Mouse (Mus musculus) monocyte, adult 2 months (primary cell): ENCODE measurements at regions not wholly inside any gene's neighbourhood (a gene's known extent, or its start where the extent isn't known, plus 50 kb on each side); places are given as distances from the start of the nearest gene placed in this dataset.

Experiments used
- DNase-seq, 2 experiments: peaks; one replicate each; pipeline ENCODE4 v3.0.0; 2022; ENCODE audit warnings: low spot score in 2 of 2, low read depth in 1 of 2

GRCm38 (mm10) chr11:25356671-25357586 is 853.6 kb downstream of the 5730522E02Rik start:
- no peak for DNase-seq

GRCm38 (mm10) chr11:25335667-25336066 is 874.9 kb downstream of the 5730522E02Rik start:
- no peak for DNase-seq

GRCm38 (mm10) chr11:25330696-25331095 is 879.9 kb downstream of the 5730522E02Rik start:
- DNase-seq, result no peak

GRCm38 (mm10) chr11:25322426-25322825 is 888.1 kb downstream of the 5730522E02Rik start:
- DNase-seq, result no peak

GRCm38 (mm10) chr11:25321494-25321893 is 889.1 kb downstream of the 5730522E02Rik start:
- DNase-seq, result no peak

GRCm38 (mm10) chr11:25314645-25315044 is 895.9 kb downstream of the 5730522E02Rik start:
- DNase-seq, result no peak

- no peak for DNase-seq
Measured at GRCm38 (mm10) chr11:25313879-25314278, 896.7 kb downstream of the 5730522E02Rik start.

GRCm38 (mm10) chr11:25313308-25313707 is 897.3 kb downstream of the 5730522E02Rik start:
- no peak for DNase-seq

- DNase-seq, result no peak
Measured at GRCm38 (mm10) chr11:25310754-25311153, 899.8 kb downstream of the 5730522E02Rik start.

GRCm38 (mm10) chr11:25301130-25301529 is 909.4 kb downstream of the 5730522E02Rik start:
- DNase-seq, result peak; percentile 9 to 21

GRCm38 (mm10) chr11:25288346-25288745 is 922.2 kb downstream of the 5730522E02Rik start:
- no peak for DNase-seq

- DNase-seq, result no peak
Measured at GRCm38 (mm10) chr11:25287458-25288247, 922.9 kb downstream of the 5730522E02Rik start.

GRCm38 (mm10) chr11:25269936-25270540 is 940.5 kb downstream of the 5730522E02Rik start:
- no peak for DNase-seq

- no peak for DNase-seq
Measured at GRCm38 (mm10) chr11:25262906-25263305, 947.7 kb downstream of the 5730522E02Rik start.

GRCm38 (mm10) chr11:25259691-25260090 is 950.9 kb downstream of the 5730522E02Rik start:
- no peak for DNase-seq

GRCm38 (mm10) chr11:25233360-25233890 is 977.1 kb downstream of the 5730522E02Rik start:
- no peak for DNase-seq
